Mouse (Mus musculus) kidney, postnatal 4 days (tissue): Measurements from ENCODE around the gene Tuba1b.
"Not testable (repeated sequence)": the region's sequence is repeated elsewhere in the genome, so short reads cannot be mapped to it uniquely, and the experiment has no call there.

Source experiments
- DNase-seq, 2 experiments: peaks; one replicate each; pipeline ENCODE4 v3.0.0; 2021; ENCODE audit warnings: mixed read lengths in 2 of 2

Gene Tuba1b

GRCm38 (mm10) chr15:98934217-98934839, at the start of gene Tuba1b:
Gene Tuba1b, minus strand, starts transcription at chr15:98934565.
- peak; percentile 92 to 96 for DNase-seq

- DNase-seq: no peak
These were observed 49.2 kb upstream of the Tuba1b start for GRCm38 (mm10) chr15:98983431-98984081.

- no peak for DNase-seq
These were observed 47.7 kb upstream of the Tuba1b start for GRCm38 (mm10) chr15:98982100-98982499.

- no peak for DNase-seq
These were observed 45.7 kb upstream of the Tuba1b start for GRCm38 (mm10) chr15:98980012-98980614.

GRCm38 (mm10) chr15:98978409-98979172, 44.2 kb upstream of the Tuba1b start:
- DNase-seq: no peak

GRCm38 (mm10) chr15:98977759-98978408, 43.5 kb upstream of the Tuba1b start:
- DNase-seq: peak; percentile 83 to 87

GRCm38 (mm10) chr15:98976763-98977758, 42.7 kb upstream of the Tuba1b start:
- peak in 1 of 2 experiments; percentile 54 for DNase-seq

- DNase-seq: peak in 1 of 2 experiments; percentile 60
These were observed 38.8 kb upstream of the Tuba1b start for GRCm38 (mm10) chr15:98973015-98973614.

GRCm38 (mm10) chr15:98971576-98972320, 37.4 kb upstream of the Tuba1b start:
- DNase-seq: not testable (repeated sequence)

- DNase-seq: no peak
These were observed 36.7 kb upstream of the Tuba1b start for GRCm38 (mm10) chr15:98971111-98971510.

- peak in 1 of 2 experiments; percentile 32 for DNase-seq
These were observed 35.2 kb upstream of the Tuba1b start for GRCm38 (mm10) chr15:98969372-98970101.

GRCm38 (mm10) chr15:98968701-98969371, 34.5 kb upstream of the Tuba1b start:
- peak; percentile 67 to 76 for DNase-seq

- no peak for DNase-seq
These were observed 25.2 kb upstream of the Tuba1b start for GRCm38 (mm10) chr15:98959531-98959930.

GRCm38 (mm10) chr15:98958901-98959420, 24.6 kb upstream of the Tuba1b start:
- DNase-seq: no peak

GRCm38 (mm10) chr15:98957475-98957874, 23.1 kb upstream of the Tuba1b start:
- no peak for DNase-seq

- no peak for DNase-seq
These were observed 21.6 kb upstream of the Tuba1b start for GRCm38 (mm10) chr15:98956000-98956399.

GRCm38 (mm10) chr15:98955324-98955723, 21.0 kb upstream of the Tuba1b start:
- DNase-seq: no peak

- DNase-seq: no peak
These were observed 20.3 kb upstream of the Tuba1b start for GRCm38 (mm10) chr15:98954425-98955253.
